Mouse (Mus musculus): ENCODE results near the gene Sorbs1. TPM values are rescaled to one million over a fixed set of nuclear protein-coding genes. Genes with fewer than 3 reads are reported as not detected.

Gene Sorbs1
- polyA plus RNA-seq, 1 experiment from 2014 or later: 90.6 TPM

DNA sequence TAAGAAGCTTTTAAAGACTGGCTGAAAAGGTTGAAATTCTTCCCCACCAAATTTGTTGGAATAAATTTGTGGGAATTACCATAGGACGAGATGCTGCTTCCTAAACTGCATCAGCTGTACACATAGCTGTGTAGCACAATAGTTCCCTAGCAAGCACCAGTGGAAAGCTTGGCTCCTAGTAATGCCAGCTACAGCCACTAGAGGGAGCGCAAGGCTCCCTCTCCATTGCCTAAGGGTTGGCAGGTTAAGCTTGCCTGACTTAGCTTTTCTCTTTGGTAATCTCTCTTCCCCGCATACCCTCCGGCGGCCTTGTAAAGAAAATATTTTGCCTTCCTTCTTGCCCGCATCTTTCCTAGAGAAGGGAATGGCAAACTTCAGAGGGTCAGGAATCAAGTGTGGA, 122.1 kb downstream of the Sorbs1 start:
- Histone ChIP-seq H3K4me3 (ENCODE audit: low read depth, low read length) (no peak overlapping the region), H3K27me3 (ENCODE audit: control insufficient read depth, insufficient read depth, low read length) (no peaks in the 10 kb centered on the region), H3K4me2 (no peak overlapping the region), H3K36me3 (ENCODE audit: control insufficient read depth, insufficient read depth, low read length) (no peaks in the 10 kb centered on the region), H3K9me3 (replicated peaks; ENCODE audit: control insufficient read depth, low read length) (no peaks in the 10 kb centered on the region), H3K4me1 (ENCODE audit: control insufficient read depth, insufficient read depth, low read length) (peaks cover 23% of the 10 kb centered on the region), H3K27ac (ENCODE audit: low read depth, low read length) (no peak overlapping the region), H3K9ac (ENCODE audit: low read depth, low read length) (no peak overlapping the region)
- no peak for ATAC-seq (replicated peaks; ENCODE audit: insufficient number of reproducible peaks, low FRiP score, low TSS enrichment)
- 16% methylated on average over 6 of the region's 6 CpGs for WGBS (ENCODE audit: insufficient replicate concordance)

DNA sequence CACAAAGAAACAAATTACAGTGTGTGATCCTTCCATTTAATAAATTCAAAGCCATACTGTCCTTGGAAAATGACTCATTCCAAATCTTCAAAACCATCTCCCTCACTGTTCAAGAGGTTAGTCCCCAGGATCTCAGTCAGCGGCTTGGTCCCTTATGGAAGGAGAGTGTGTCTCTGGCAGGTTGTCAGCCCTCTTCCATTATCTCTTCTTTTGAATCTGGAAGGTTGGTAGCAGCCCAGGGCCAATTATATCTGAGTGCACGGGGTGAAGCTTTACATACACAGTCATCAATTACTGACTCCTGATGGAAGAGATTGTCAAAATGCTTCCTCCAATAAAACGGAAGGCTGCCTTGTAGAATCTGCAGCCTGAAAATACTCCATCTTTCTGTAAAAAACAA, 126.7 kb downstream of the Sorbs1 start:
- ATAC-seq (replicated peaks; ENCODE audit: insufficient number of reproducible peaks, low FRiP score, low TSS enrichment): no peak
- H3K27me3 ChIP-seq (ENCODE audit: control insufficient read depth, insufficient read depth, low read length): no peaks in the 10 kb centered on the region
- H3K4me1 ChIP-seq (ENCODE audit: control insufficient read depth, insufficient read depth, low read length): peaks cover 9% of the 10 kb centered on the region; the same call in 1 of the 2 replicates
- no peak overlapping the region for H3K4me2 ChIP-seq
- H3K36me3 ChIP-seq (ENCODE audit: control insufficient read depth, insufficient read depth, low read length): no peaks in the 10 kb centered on the region
- no peaks in the 10 kb centered on the region for H3K9me3 ChIP-seq (replicated peaks; ENCODE audit: control insufficient read depth, low read length)
- H3K9ac ChIP-seq (ENCODE audit: low read depth, low read length): no peak overlapping the region
- H3K27ac ChIP-seq (ENCODE audit: low read depth, low read length): no peak overlapping the region
- WGBS (ENCODE audit: insufficient replicate concordance): 52% methylated on average over 3 of the region's 3 CpGs
- no peak overlapping the region for H3K4me3 ChIP-seq (ENCODE audit: low read depth, low read length)

DNA sequence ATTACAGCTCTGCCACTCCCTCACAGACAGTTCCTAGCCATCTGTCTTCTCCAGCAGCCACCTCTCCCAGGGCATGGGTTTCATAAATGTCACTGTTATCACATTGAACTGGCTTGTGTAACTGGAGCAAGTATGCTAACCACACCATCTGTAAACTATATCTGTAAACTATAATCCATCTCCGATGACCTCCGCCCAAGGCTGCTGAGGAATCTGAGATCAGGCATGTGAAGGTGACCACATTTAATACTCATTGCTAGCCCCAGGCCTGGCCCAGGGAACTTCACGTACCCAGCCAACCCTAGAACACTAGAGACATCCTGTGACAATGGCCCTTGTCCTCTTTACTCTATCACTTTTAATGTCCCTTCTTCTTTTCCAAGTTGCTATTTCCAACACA, 128.2 kb downstream of the Sorbs1 start:
- Histone ChIP-seq H3K4me1 (ENCODE audit: control insufficient read depth, insufficient read depth, low read length) (peaks cover 14% of the 10 kb centered on the region), H3K27me3 (ENCODE audit: control insufficient read depth, insufficient read depth, low read length) (no peaks in the 10 kb centered on the region), H3K9me3 (replicated peaks; ENCODE audit: control insufficient read depth, low read length) (no peaks in the 10 kb centered on the region), H3K4me3 (ENCODE audit: low read depth, low read length) (no peak overlapping the region), H3K9ac (ENCODE audit: low read depth, low read length) (no peak overlapping the region), H3K4me2 (no peak overlapping the region), H3K27ac (ENCODE audit: low read depth, low read length) (no peak overlapping the region), H3K36me3 (ENCODE audit: control insufficient read depth, insufficient read depth, low read length) (no peaks in the 10 kb centered on the region)
- 84% methylated on average over 3 of the region's 3 CpGs for WGBS (ENCODE audit: insufficient replicate concordance)
- no peak for ATAC-seq (replicated peaks; ENCODE audit: insufficient number of reproducible peaks, low FRiP score, low TSS enrichment)

DNA sequence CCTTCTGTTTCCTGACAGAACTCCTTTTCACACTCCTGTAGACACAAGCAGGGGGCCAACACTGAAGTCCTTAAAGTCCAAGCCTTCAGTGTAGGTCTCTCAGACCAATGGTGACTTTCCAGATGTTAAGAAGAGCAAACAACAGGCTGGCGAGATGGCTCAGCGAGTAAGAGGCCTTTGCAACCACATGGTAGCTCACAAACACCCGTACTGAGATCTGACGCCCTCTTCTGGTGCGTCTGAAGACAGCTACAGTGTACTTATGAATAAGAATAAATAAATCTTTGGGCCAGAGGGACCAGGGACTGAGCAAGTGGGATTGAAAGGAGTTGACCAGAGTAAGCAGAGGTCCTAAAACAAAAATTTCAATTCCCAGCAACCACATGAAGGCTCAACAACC, 129.6 kb downstream of the Sorbs1 start:
- peaks cover 13% of the 10 kb centered on the region for H3K4me1 ChIP-seq (ENCODE audit: control insufficient read depth, insufficient read depth, low read length)
- WGBS (ENCODE audit: insufficient replicate concordance): 44% methylated on average over 5 of the region's 5 CpGs
- H3K9me3 ChIP-seq (replicated peaks; ENCODE audit: control insufficient read depth, low read length): no peaks in the 10 kb centered on the region
- H3K4me3 ChIP-seq (ENCODE audit: low read depth, low read length): no peak overlapping the region
- H3K4me2 ChIP-seq: no peak overlapping the region
- H3K27ac ChIP-seq (ENCODE audit: low read depth, low read length): no peak overlapping the region
- no peak for ATAC-seq (replicated peaks; ENCODE audit: insufficient number of reproducible peaks, low FRiP score, low TSS enrichment)
- H3K36me3 ChIP-seq (ENCODE audit: control insufficient read depth, insufficient read depth, low read length): no peaks in the 10 kb centered on the region
- no peak overlapping the region for H3K9ac ChIP-seq (ENCODE audit: low read depth, low read length)
- H3K27me3 ChIP-seq (ENCODE audit: control insufficient read depth, insufficient read depth, low read length): no peaks in the 10 kb centered on the region

DNA sequence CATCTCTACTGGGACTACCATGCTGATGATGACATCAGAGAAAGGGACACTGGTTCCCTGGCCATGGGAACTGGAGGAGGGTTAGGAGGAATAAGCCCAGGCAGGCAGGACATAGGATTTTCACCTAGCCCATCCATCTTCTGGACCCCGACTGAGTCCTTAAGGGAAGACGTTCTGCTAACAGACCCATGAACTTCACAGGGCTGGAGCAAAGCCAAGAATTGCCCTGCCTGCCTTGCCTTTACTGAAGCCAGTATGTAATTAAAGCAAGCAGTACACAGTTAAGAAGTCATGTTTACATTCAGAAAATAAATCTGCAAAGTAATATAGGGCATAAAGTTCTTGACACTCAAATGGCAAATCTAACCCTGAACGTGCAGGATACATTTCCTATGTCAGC, 132.9 kb downstream of the Sorbs1 start:
- Histone ChIP-seq H3K27me3 (ENCODE audit: control insufficient read depth, insufficient read depth, low read length) (no peaks in the 10 kb centered on the region), H3K27ac (ENCODE audit: low read depth, low read length) (no peak overlapping the region), H3K9ac (ENCODE audit: low read depth, low read length) (no peak overlapping the region), H3K4me1 (ENCODE audit: control insufficient read depth, insufficient read depth, low read length) (peaks cover 27% of the 10 kb centered on the region), H3K9me3 (replicated peaks; ENCODE audit: control insufficient read depth, low read length) (no peaks in the 10 kb centered on the region), H3K36me3 (ENCODE audit: control insufficient read depth, insufficient read depth, low read length) (no peaks in the 10 kb centered on the region), H3K4me3 (ENCODE audit: low read depth, low read length) (no peak overlapping the region), H3K4me2 (no peak overlapping the region)
- ATAC-seq (replicated peaks; ENCODE audit: insufficient number of reproducible peaks, low FRiP score, low TSS enrichment): no peak
- WGBS (ENCODE audit: insufficient replicate concordance): 59% methylated on average over 3 of the region's 3 CpGs

DNA sequence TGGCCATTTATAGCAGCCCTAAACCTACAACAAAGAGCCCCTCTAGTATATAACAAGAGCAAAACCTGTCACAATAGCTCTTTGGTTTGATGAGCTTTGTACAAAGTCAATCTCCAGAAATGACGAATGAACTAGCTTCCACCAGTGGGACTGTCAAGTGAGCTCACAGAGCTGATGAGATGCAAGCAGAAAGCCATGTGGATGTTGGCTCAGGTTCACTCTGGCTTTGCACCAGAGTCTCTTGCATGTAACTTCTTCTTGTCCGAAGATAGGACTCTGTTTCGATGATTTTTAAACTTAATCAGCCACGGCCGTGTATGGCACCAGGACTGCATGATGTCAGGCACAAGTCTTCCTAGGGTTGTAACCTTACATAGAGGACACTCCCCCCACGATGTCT, 133.6 kb downstream of the Sorbs1 start:
- H3K9ac ChIP-seq (ENCODE audit: low read depth, low read length): no peak overlapping the region
- no peaks in the 10 kb centered on the region for H3K9me3 ChIP-seq (replicated peaks; ENCODE audit: control insufficient read depth, low read length)
- no peak overlapping the region for H3K4me2 ChIP-seq
- ATAC-seq (replicated peaks; ENCODE audit: insufficient number of reproducible peaks, low FRiP score, low TSS enrichment): no peak
- no peak overlapping the region for H3K4me3 ChIP-seq (ENCODE audit: low read depth, low read length)
- no peaks in the 10 kb centered on the region for H3K36me3 ChIP-seq (ENCODE audit: control insufficient read depth, insufficient read depth, low read length)
- no peaks in the 10 kb centered on the region for H3K27me3 ChIP-seq (ENCODE audit: control insufficient read depth, insufficient read depth, low read length)
- 64% methylated on average over 6 of the region's 6 CpGs for WGBS (ENCODE audit: insufficient replicate concordance)
- H3K27ac ChIP-seq (ENCODE audit: low read depth, low read length): no peak overlapping the region
- peaks cover 27% of the 10 kb centered on the region for H3K4me1 ChIP-seq (ENCODE audit: control insufficient read depth, insufficient read depth, low read length)

DNA sequence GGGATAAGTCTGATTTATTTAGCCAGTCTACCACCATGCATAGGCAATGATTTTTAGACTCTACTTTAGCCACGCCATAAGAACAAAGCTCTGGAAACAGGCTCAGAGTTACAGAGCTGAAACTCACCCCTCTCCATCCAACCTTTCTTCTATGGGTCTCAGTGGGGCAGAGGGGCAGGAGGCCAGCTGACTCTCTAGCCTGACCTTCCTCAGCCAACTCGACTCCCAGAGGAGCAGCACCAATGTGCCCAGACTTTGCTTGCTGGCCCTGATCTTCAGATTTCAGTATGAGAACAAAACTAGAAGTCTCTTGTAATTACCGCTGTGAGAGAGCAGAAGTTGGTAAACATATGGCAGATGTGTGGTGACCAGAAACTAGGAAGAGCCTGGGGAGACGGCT, 134.5 kb downstream of the Sorbs1 start:
- WGBS (ENCODE audit: insufficient replicate concordance): 83% methylated on average over 4 of the region's 4 CpGs
- H3K27ac ChIP-seq (ENCODE audit: low read depth, low read length): no peak overlapping the region
- H3K9me3 ChIP-seq (replicated peaks; ENCODE audit: control insufficient read depth, low read length): no peaks in the 10 kb centered on the region

DNA sequence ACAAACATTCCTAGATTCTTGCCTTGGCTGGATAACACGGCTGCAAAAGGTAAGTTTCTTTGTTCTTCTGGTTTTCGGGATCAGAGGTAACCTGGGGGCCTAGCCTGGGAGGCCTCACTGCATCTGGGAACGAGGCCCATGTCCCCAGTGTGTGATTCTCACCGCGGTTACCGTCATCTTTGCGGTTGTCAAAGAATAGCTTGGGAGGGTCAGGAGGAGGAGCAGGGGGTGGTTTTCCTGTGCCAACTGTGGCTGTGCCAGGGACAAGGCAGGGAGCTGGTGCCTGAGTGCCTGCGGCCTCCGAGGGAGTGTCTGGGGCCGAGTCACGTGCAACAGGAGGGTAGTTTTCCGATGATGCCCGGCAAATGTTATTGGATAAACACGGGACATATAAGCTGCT, 135.9 kb downstream of the Sorbs1 start:
- H3K9me3 ChIP-seq (replicated peaks; ENCODE audit: control insufficient read depth, low read length): no peaks in the 10 kb centered on the region
- H3K9ac ChIP-seq (ENCODE audit: low read depth, low read length): no peak overlapping the region
- no peak overlapping the region for H3K4me3 ChIP-seq (ENCODE audit: low read depth, low read length)
- no peak overlapping the region for H3K4me2 ChIP-seq
- H3K27me3 ChIP-seq (ENCODE audit: control insufficient read depth, insufficient read depth, low read length): no peaks in the 10 kb centered on the region
- H3K36me3 ChIP-seq (ENCODE audit: control insufficient read depth, insufficient read depth, low read length): 0 out of 2 replicates have a peak, but pooled peaks cover 4% of the 10 kb centered on the region
- H3K27ac ChIP-seq (ENCODE audit: low read depth, low read length): peak overlapping the region; percentile 32; the same call in 1 of the 2 replicates
- H3K4me1 ChIP-seq (ENCODE audit: control insufficient read depth, insufficient read depth, low read length): peaks cover 23% of the 10 kb centered on the region
- ATAC-seq (replicated peaks; ENCODE audit: insufficient number of reproducible peaks, low FRiP score, low TSS enrichment): no peak
- WGBS (ENCODE audit: insufficient replicate concordance): 84% methylated on average over 14 of the region's 14 CpGs

More for the DNA sequence above, 134.5 kb downstream of the Sorbs1 start:
- Histone ChIP-seq H3K9ac (ENCODE audit: low read depth, low read length) (no peak overlapping the region), H3K4me2 (no peak overlapping the region), H3K27me3 (ENCODE audit: control insufficient read depth, insufficient read depth, low read length) (no peaks in the 10 kb centered on the region), H3K4me1 (ENCODE audit: control insufficient read depth, insufficient read depth, low read length) (peaks cover 27% of the 10 kb centered on the region), H3K36me3 (ENCODE audit: control insufficient read depth, insufficient read depth, low read length) (no peaks in the 10 kb centered on the region), H3K4me3 (ENCODE audit: low read depth, low read length) (no peak overlapping the region)
- no peak for ATAC-seq (replicated peaks; ENCODE audit: insufficient number of reproducible peaks, low FRiP score, low TSS enrichment)

DNA sequence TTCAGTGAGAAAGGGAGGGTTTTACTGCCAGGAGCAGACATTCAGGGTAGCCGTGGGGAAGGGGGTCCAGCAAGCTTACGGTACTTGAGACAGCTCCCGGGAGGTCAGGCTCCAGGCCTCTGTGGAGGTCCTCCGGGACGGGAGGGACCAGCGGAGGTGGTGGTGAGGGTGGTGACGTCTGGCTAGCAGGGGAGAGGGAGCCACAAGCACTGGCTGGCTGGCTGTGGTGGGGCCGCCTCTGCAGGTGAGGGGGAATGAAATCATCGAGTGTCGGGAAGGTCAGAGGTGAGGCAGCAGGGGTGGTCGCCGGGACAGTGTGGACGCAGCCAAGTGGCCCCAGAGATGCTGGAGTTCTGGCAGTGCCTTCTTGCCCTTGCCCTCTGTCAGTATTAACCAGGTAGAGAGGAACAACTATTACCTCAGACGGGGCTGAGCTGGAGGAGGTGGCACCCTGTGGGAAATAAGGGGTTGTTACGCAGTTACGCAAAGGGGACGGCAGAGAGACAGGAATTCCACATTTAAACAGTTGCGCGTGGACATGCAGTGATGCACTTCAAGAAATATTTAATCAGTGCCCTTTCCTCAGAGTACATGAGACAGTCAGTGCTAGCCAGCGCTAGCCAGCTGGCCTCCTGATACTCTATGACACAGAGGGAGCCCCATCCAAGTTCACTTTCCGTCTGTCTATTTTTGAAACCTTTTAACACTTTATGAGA, 136.9 kb downstream of the Sorbs1 start:
- WGBS (ENCODE audit: insufficient replicate concordance): 52% methylated on average over 21 of the region's 21 CpGs
- ATAC-seq (replicated peaks; ENCODE audit: insufficient number of reproducible peaks, low FRiP score, low TSS enrichment): 0 out of 2 replicates have a peak, but pooled peaks have one; percentile 23
- Histone ChIP-seq H3K27me3 (ENCODE audit: control insufficient read depth, insufficient read depth, low read length) (no peaks in the 10 kb centered on the region), H3K27ac (ENCODE audit: low read depth, low read length) (peak overlapping the region; percentile 32), H3K4me3 (ENCODE audit: low read depth, low read length) (no peak overlapping the region), H3K4me2 (no peak overlapping the region), H3K36me3 (ENCODE audit: control insufficient read depth, insufficient read depth, low read length) (0 out of 2 replicates have a peak, but pooled peaks cover 4% of the 10 kb centered on the region), H3K9me3 (replicated peaks; ENCODE audit: control insufficient read depth, low read length) (no peaks in the 10 kb centered on the region), H3K4me1 (ENCODE audit: control insufficient read depth, insufficient read depth, low read length) (peaks cover 23% of the 10 kb centered on the region), H3K9ac (ENCODE audit: low read depth, low read length) (no peak overlapping the region)

All from heart, embryonic 11.5 days (tissue).